12 mouse cellular contexts compared by ENCODE assay signal in the genomic region with DNA sequence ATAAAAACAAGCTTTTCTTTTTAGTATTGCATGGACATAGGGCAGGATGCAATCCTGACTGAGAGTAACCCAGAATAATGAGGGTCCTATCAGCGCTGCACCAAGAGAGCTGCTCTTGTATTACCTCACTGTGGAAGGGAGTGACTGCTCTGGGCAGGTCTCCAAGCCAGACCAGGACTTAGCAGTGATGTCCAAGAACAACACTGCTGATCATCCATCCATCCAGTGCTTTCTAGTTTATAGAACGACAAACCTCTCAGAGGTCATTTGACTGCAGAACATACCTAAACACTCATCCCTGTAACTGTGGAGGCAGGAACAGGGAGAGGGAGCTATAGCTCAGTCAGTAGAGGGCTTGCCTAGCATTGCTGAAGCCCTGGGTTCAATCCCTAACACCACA. TPM values are rescaled to one million over a fixed set of nuclear protein-coding genes. Genes with fewer than 3 reads are reported as not detected.
DNase-seq lines count a peak whose midpoint lies in the region; ATAC-seq and TF ChIP-seq lines count a peak whose summit lies in the region.
"Had no signal": no experiment of that assay in that cellular context is flagged by ENCODE, and none has a peak within 500 bp of the region (broad histone marks: within the 10 kb centered on the region; RNA-seq: fewer than 3 reads in every experiment).

No protein-coding gene starts in this region.

- H3K27ac ChIP-seq in gastrocnemius, adult 2 months: no peak overlapping the region
- peak overlapping the region; percentile 70; the same call in 1 of the 2 replicates for H3K27ac ChIP-seq in stomach, embryonic 15.5 days
- H3K27ac ChIP-seq in stomach, postnatal 0 days (replicated peaks): no peak overlapping the region
- H3K27ac ChIP-seq in stomach, embryonic 16.5 days (ENCODE audit: low read length): peak overlapping the region; percentile 75; the same call in 1 of the 2 replicates
- no peak overlapping the region for H3K27ac ChIP-seq in midbrain, embryonic 14.5 days (replicated peaks; ENCODE audit: low read depth, low read length)
- H3K27ac ChIP-seq: forebrain, embryonic 12.5 days had no signal

- H3K27me3 ChIP-seq in stomach, embryonic 15.5 days (replicated peaks): no peaks in the 10 kb centered on the region
- no peaks in the 10 kb centered on the region for H3K27me3 ChIP-seq in stomach, postnatal 0 days (ENCODE audit: control insufficient read depth, insufficient read depth, low read length)
- H3K27me3 ChIP-seq in stomach, embryonic 16.5 days (ENCODE audit: control insufficient read depth, insufficient read depth, low read length): no peaks in the 10 kb centered on the region
- peaks cover 21% of the 10 kb centered on the region for H3K27me3 ChIP-seq in midbrain, embryonic 14.5 days (ENCODE audit: control insufficient read depth, insufficient read depth, low read length)
- H3K27me3 ChIP-seq: limb, embryonic 15.5 days had no signal

- peaks cover 39% of the 10 kb centered on the region for H3K4me1 ChIP-seq in stomach, embryonic 15.5 days
- peaks cover 10% of the 10 kb centered on the region for H3K4me1 ChIP-seq in stomach, postnatal 0 days (replicated peaks; ENCODE audit: control insufficient read depth, insufficient read depth)
- peaks cover 55% of the 10 kb centered on the region for H3K4me1 ChIP-seq in stomach, embryonic 16.5 days (ENCODE audit: control insufficient read depth, insufficient read depth, low read length)
- peaks cover 33% of the 10 kb centered on the region for H3K4me1 ChIP-seq in midbrain, embryonic 14.5 days (ENCODE audit: control insufficient read depth, insufficient read depth, low read length)

- intact Hi-C loops in gastrocnemius, adult 2 months (cut with DNase I): no loop called here
- intact Hi-C loops in heart, postnatal 36 days (cut with DNase I): no loop called here

- no peak for TF ChIP-seq EP300 in stomach, postnatal 0 days (optimal IDR thresholded peaks at IDR 0.05)

- TF ChIP-seq CTCF in gastrocnemius, adult 2 months (IDR thresholded peaks at IDR 0.05): no peak
- no peak for TF ChIP-seq CTCF in stomach, postnatal 0 days (IDR thresholded peaks at IDR 0.05; ENCODE audit: low read depth)

- H3K4me2 ChIP-seq in stomach, embryonic 15.5 days: no peak overlapping the region
- H3K4me2 ChIP-seq in stomach, postnatal 0 days (replicated peaks; ENCODE audit: low read depth): no peak overlapping the region
- no peak overlapping the region for H3K4me2 ChIP-seq in stomach, embryonic 16.5 days (ENCODE audit: low read depth, low read length)
- H3K4me2 ChIP-seq in midbrain, embryonic 14.5 days (ENCODE audit: low read length): no peak overlapping the region

- H3K4me3 ChIP-seq in gastrocnemius, adult 2 months: no peak overlapping the region
- no peak overlapping the region for H3K4me3 ChIP-seq in stomach, embryonic 15.5 days (replicated peaks)
- no peak overlapping the region for H3K4me3 ChIP-seq in stomach, postnatal 0 days (ENCODE audit: low read depth, low read length)
- H3K4me3 ChIP-seq in stomach, embryonic 16.5 days (replicated peaks; ENCODE audit: low read length): no peak overlapping the region
- no peak overlapping the region for H3K4me3 ChIP-seq in midbrain, embryonic 14.5 days (replicated peaks; ENCODE audit: low read depth, low read length)
- H3K4me3 ChIP-seq: forebrain, embryonic 12.5 days; limb, embryonic 15.5 days had no signal

- H3K9me3 ChIP-seq in stomach, embryonic 15.5 days: no peaks in the 10 kb centered on the region
- H3K9me3 ChIP-seq in stomach, postnatal 0 days (ENCODE audit: control insufficient read depth, low read length): no peaks in the 10 kb centered on the region
- H3K9me3 ChIP-seq in stomach, embryonic 16.5 days (replicated peaks; ENCODE audit: control insufficient read depth, low read length): no peaks in the 10 kb centered on the region
- H3K9me3 ChIP-seq in midbrain, embryonic 14.5 days (ENCODE audit: control insufficient read depth, low read length): no peaks in the 10 kb centered on the region
- H3K9me3 ChIP-seq: forebrain, embryonic 12.5 days; limb, embryonic 15.5 days had no signal

- no peak overlapping the region for H3K9ac ChIP-seq in stomach, embryonic 15.5 days
- no peak overlapping the region for H3K9ac ChIP-seq in stomach, postnatal 0 days (ENCODE audit: low read length)
- H3K9ac ChIP-seq in stomach, embryonic 16.5 days (ENCODE audit: low read length): peak overlapping the region; percentile 13; the same call in 1 of the 2 replicates
- no peak overlapping the region for H3K9ac ChIP-seq in midbrain, embryonic 14.5 days (replicated peaks; ENCODE audit: low read length)
- H3K9ac ChIP-seq: forebrain, embryonic 12.5 days had no signal

- WGBS in stomach, embryonic 15.5 days: 57% methylated on average over 2 of the region's 2 CpGs
- WGBS in stomach, postnatal 0 days: 35% methylated on average over 2 of the region's 2 CpGs
- 52% methylated on average over 2 of the region's 2 CpGs for WGBS in stomach, embryonic 16.5 days
- 66% methylated on average over 2 of the region's 2 CpGs for WGBS in midbrain, embryonic 14.5 days

- peak; percentile 59 for DNase-seq in gastrocnemius, adult 2 months
- DNase-seq in gastrocnemius, postnatal 25 days: no peak
- DNase-seq in stomach, postnatal 0 days (ENCODE audit: low spot score): no peak
- DNase-seq in heart, postnatal 36 days: peak; percentile 42 to 50
- DNase-seq in midbrain, embryonic 14.5 days: no peak
- DNase-seq in cerebellum, adult 11-12 months: no peak
- DNase-seq: B cell, adult 2 months; layer of hippocampus, adult 9-11 months had no signal

- ATAC-seq in stomach, embryonic 15.5 days (ENCODE audit: insufficient read depth, low FRiP score, low read depth): no peak
- no peak for ATAC-seq in stomach, postnatal 0 days (ENCODE audit: low FRiP score, low TSS enrichment)
- ATAC-seq in stomach, embryonic 16.5 days (ENCODE audit: insufficient read depth, low FRiP score): peak; percentile 12; the same call in 1 of the 2 replicates
- ATAC-seq in midbrain, embryonic 14.5 days (ENCODE audit: low FRiP score, low TSS enrichment): no peak

- H3K36me3 ChIP-seq in stomach, embryonic 15.5 days: 0 out of 2 replicates have a peak, but pooled peaks cover 6% of the 10 kb centered on the region
- H3K36me3 ChIP-seq in stomach, postnatal 0 days (ENCODE audit: control insufficient read depth, insufficient read depth, low read length): peaks cover 8% of the 10 kb centered on the region; the same call in 1 of the 2 replicates
- H3K36me3 ChIP-seq in stomach, embryonic 16.5 days (ENCODE audit: control insufficient read depth, insufficient read depth, low read length): no peaks in the 10 kb centered on the region
- H3K36me3 ChIP-seq in midbrain, embryonic 14.5 days (ENCODE audit: control insufficient read depth, insufficient read depth, low read length): no peaks in the 10 kb centered on the region
- H3K36me3 ChIP-seq: forebrain, embryonic 12.5 days had no signal

RNA-seq across cellular contexts. Expression of a gene that starts 11.9 kb away (rescaled TPM):
- 1 to 10 TPM; 1.6 to 4.1 TPM for total RNA-seq in gastrocnemius, adult 2 months (2021)
- total RNA-seq in gastrocnemius, postnatal 25 days (2021): 1 to 10 TPM; 3.3 to 4.6 TPM
- polyA plus RNA-seq in stomach, embryonic 15.5 days (2015; fragmentation: Nextera tagmentation; extraction: Ambion mirVana): 22.7 and 27.0 TPM in 2 replicates
- polyA plus RNA-seq in stomach, postnatal 0 days (2015; fragmentation: Nextera tagmentation; extraction: Ambion mirVana): 14.1 and 15.3 TPM in 2 replicates
- 10 to 100 TPM; 10.8 to 14.2 TPM for total RNA-seq in heart, postnatal 36 days (2021)
- polyA plus RNA-seq in stomach, embryonic 16.5 days (2015; fragmentation: Nextera tagmentation; extraction: Ambion mirVana): 30.7 and 34.3 TPM in 2 replicates
- 5.9 and 7.8 TPM in 2 replicates for polyA plus RNA-seq in midbrain, embryonic 14.5 days (2014; fragmentation: Nextera tagmentation; extraction: Ambion mirVana)

Comparison
In these comparisons a context has a peak if more than half of its experiments do, and no peak if none do; other contexts are left out.
1. DNase-seq: peak in gastrocnemius, adult 2 months (single experiment) and heart, postnatal 36 days (2 of 2); none in gastrocnemius, postnatal 25 days (single experiment), stomach, postnatal 0 days (single experiment), midbrain, embryonic 14.5 days (single experiment) and cerebellum, adult 11-12 months (single experiment).
2. H3K27ac ChIP-seq: peak in stomach, embryonic 15.5 days (single experiment) and stomach, embryonic 16.5 days (single experiment); none in gastrocnemius, adult 2 months (single experiment), stomach, postnatal 0 days (single experiment) and midbrain, embryonic 14.5 days (single experiment).